Mouse (Mus musculus) retina, postnatal 7 days (tissue): ENCODE data around the gene Nkain4.

Source experiments
- DNase-seq: peaks from one replicate; pipeline ENCODE4 v3.0.0-alpha.2; 2012; ENCODE audit warnings: low read depth, low spot score

Gene Nkain4

GRCm38 (mm10) chr2:180952731-180953171 lies 1.7 kb downstream of the Nkain4 start:
- no peak for DNase-seq

DNA sequence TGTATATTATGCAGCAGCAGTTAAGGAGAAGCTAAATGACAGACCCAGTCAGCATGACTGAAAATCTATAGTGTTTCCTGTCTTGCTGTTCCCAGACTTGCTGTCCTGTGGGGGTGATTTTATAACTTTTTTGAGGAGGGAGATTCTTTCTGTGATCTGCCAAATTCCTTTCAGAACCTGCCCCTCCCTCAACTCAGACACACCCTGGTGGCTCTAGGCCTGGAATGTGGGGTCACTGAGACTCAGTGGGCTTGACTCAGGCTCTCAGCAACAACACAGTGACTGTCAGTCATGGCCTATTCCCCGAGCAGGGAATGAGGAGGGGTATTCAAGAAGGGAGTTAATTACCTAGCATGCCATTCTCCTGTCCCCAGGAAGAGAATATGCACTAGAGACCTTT lies 4.6 kb downstream of the Nkain4 start:
- DNase-seq = no peak

DNA sequence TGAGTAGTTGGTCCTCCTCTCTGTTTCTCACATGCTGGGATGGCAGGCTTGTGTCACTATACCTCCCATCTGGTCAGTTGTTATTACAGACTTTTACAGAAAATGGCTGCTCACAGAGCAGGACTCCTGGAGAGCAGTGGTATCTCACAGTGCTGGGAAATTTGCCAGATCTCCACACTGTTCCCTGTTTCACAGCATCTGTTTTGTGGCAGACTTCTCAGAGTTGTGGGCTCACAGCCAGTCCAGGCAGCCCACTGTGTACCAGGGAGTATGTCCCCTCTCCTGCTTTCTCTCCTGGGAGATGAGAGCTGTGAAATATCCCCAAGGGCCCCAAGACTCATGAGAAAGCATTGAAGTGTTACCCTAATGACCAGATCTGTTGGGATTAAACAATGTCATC lies 12.6 kb downstream of the Nkain4 start:
- no peak for DNase-seq

DNA sequence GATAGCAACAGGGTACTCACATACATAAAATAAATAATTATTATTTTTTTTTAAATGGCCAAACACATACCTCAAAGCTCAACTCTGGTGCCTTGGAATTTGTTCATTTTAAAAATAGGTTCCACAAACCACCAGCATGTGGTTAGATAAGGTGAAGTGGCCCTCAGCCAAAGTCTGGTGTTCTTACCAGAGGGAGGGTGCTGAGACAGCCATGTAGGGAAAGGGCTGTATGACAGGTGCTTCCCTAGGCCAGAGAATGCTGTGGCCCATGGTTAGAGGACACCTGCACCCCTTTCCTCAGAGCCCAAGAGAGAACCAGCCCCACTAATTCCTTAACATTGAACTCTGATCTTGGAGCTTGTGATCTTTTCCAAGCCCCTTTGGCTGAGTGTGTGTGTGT lies 14.3 kb downstream of the Nkain4 start:
- no peak for DNase-seq

DNA sequence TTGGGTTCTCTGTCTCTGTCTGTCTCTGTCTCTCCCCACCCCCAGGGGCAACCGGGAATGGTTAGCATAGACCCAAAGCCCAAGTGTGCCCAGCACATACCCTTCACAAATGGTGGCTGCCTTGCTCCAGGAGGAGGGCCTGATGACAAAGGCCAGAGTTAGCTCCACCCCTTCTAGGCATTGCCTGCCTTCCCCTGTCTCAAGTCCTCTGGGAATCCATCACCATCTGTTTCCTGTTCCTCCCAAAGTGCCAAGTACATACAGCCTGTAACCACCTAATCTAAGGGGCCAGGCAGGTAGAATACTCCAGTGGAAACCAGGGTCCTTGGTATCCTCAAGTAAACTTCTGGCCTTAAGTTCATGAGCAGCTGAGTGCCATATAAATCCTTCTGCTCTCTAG lies 22.1 kb downstream of the Nkain4 start:
- no peak for DNase-seq

GRCm38 (mm10) chr2:180928723-180929122 lies 25.8 kb downstream of the Nkain4 start, which contains the start of gene Birc7:
Birc7 (plus strand) TSS chr2:180929023.
- DNase-seq = no peak

DNA sequence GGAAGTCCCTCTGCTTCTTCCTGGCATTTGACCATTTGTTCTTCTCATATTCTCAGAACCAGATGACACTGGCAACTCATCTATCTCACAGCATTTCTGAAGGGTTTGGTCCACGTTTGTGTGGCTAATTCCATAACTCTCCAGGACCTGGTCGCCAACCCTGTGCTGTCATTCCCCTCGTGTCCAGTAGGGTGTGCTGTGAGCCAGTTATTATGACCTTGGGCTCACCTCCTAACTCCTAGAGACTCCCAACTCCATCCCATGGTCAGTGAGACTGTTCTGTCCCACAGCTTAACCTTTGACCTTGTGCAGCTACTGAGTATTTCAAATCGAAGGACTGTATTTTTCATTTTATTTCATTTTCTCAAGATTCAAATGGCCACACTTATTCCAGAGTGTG lies 29.3 kb downstream of the Nkain4 start:
- peak; percentile 73 for DNase-seq

DNA sequence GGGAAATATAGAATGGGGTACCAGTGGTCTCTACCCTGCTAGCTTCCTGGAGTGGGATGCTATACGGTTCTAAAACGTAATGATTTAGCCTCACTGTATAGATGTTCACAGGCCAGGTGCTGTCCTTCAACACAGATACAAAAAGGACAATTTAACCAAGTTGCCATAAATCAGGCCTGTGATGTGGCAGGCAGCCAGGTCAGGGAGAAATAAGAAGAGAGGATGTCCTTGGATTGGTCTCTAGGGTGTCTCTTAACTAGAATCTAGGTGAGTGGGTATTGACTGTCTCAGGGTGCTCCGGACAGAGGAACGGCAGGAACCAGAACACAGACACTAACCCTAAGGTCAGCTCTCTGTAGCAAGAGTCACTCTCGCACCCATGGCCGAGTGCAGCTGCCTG lies 31.8 kb downstream of the Nkain4 start:
- DNase-seq = no peak

GRCm38 (mm10) chr2:180920810-180921400 lies 33.6 kb downstream of the Nkain4 start, which contains the start of gene Ythdf1:
Ythdf1 (minus strand) TSS chr2:180920949.
- DNase-seq = peak; percentile 93

DNA sequence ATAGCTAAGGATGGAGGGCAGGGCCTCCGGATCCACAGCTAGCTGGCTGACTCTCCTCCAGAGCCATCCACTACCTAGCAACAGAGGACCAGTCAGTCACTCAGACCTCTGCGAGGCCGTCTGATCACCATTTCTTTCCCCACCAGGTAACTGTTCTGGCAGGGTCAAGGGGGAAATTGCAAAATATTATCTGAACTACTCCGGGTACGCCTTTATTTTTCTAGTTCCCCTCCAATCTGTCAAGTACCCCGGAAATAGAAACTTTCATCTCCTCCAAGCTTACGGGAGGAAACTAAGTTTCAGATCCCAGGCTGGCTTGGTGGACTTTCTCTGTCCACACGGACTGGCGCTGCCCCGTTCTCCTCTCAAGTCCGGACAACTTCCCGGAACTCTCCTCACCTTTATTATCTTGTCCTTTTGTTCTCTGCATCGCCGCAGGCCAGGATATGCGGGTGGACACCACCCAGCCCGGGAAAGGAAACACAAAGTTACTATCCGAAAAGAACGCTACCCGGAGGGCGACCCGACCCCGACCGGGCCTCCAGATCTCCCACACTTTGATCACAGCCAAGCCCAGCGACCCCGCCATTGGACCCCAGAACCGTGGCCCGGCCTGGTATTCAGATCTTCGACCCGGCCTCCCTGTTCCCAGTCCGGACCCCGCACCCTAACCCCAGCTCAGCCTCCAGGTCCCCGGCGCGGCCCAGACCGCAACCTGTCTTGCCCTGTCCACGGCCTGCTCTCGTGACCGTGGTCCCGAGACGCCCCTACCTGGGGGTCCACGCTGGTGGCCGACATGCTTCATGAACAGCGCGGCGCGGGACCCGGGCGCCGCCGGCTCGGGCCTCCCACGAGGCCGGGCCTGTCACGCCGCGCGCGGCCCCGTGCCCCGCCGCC lies 34.3 kb downstream of the Nkain4 start:
- DNase-seq = no peak

- DNase-seq = no peak
Observed at GRCm38 (mm10) chr2:180915886-180916433, 38.5 kb downstream of the Nkain4 start.

GRCm38 (mm10) chr2:180910928-180911327 lies 43.6 kb downstream of the Nkain4 start:
- no peak for DNase-seq

DNA sequence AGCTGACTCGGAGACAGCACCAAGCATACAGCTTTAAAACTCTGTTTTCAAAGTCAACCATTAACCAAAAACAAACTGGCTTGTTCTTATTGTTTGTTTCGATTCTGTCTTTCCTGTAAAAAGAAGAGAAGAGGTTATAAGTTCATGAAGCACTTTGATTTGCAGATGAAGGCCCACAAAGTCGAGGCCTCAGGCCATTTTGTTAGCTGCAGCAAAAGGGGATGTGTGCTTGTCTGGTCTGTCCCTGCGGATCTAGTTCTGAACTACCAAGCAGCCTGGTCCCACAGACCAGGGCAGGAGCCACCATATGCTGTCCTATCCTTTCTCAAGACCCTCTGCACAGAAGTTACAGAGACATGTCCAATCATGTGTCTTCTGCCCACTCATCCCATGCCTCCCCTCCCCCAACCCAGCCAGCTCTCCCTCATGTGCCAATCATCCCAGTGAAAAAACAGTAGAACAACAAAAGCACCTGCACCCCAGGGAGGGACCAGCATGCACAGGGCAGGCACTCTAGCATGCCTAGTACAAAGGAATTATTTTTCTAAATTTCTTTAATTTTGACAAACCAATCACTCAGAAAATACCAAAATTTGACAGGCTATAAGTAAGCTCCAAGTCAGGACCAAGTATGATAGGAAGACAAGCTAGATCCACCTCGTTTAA lies 48.8 kb downstream of the Nkain4 start:
- no peak for DNase-seq

GRCm38 (mm10) chr2:180904435-180905208 lies 49.9 kb downstream of the Nkain4 start:
- DNase-seq = no peak

GRCm38 (mm10) chr2:180902086-180902485 lies 52.4 kb downstream of the Nkain4 start:
- DNase-seq = no peak

GRCm38 (mm10) chr2:180897857-180898256 lies 56.6 kb downstream of the Nkain4 start:
- DNase-seq = no peak

- DNase-seq = no peak
Observed at GRCm38 (mm10) chr2:180896819-180897625, 57.5 kb downstream of the Nkain4 start.

DNA sequence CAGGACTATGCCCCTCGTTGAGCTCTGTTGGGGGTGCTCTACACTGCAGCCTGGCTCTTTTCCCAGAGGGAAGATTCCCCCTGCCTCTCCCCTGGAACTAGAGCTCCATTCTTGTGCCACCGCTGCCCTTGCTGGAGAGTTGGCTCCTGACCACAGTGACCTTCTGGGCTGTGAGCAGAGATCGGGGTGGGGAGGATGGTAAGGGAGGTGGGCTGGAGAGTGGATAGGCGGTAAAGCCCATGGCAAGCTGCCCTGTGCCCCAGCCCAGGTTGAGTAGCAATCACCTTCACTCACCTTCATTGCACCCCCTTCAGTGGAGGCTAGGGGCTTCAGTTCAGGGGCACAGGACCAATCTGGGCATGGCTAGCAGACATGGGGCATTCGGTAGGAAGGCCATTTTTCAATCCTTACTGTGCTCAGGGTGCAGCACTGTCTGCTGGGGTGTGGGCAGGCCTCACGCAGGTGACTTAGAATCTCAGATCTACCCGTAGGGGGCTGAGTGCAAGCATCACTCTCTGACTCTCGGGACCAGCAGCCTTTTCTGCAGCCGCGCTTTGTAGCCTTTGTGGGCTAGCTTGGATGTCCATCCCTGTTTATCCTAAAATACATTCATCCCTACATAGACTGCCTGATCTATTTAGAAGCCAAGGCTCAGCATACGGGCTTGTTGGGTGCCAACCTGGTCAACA lies 58.5 kb downstream of the Nkain4 start:
- DNase-seq = no peak

- no peak for DNase-seq
Observed at GRCm38 (mm10) chr2:180895321-180895720, 59.2 kb downstream of the Nkain4 start.

DNA sequence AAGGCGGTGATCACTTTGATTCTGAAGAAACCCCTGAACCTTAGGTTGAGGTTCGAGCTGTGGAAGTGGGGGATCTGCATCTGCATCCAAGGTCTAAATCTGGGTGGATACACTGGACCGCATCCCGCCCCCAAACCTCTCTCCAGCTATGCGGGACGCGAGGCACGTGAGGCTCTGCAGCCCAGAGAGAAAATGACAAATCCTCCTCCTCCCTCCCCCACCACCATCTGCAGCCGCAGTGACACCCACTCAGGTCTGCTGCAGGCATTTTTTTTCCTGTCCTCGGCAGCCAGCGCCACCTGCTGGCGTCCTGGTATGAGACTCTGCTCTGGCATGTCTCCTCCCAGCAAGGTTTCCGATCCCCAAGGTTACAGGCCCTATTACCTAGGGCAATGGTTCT lies 59.8 kb downstream of the Nkain4 start:
- peak; percentile 86 for DNase-seq
